Mouse (Mus musculus) embryonic facial prominence, embryonic 12.5 days (tissue): ENCODE measurements at regions not wholly inside any gene's neighbourhood (a gene's known extent, or its start where the extent isn't known, plus 50 kb on each side); places are given as distances from the start of the nearest gene placed in this dataset.
"Not testable (repeated sequence)": the region's sequence is repeated elsewhere in the genome, so short reads cannot be mapped to it uniquely, and the experiment has no call there.

Experiments used
- ATAC-seq: fragments of 200-750 bp; cut with Nextera tagmentation; 2 replicates; pipeline ENCODE4 v1.8.0; 2017; ENCODE audit not compliant: insufficient number of reproducible peaks, insufficient read depth, low FRiP score, low TSS enrichment
- H3K27ac ChIP-seq: fragments of 300-500 bp; sonication (generic); 2 replicates; pipeline ENCODE4 v1.5.1; 2016; ENCODE audit warnings: mild to moderate bottlenecking
- H3K27me3 ChIP-seq: fragments of 300-500 bp; sonication (generic); 2 replicates; pipeline ENCODE4 v1.6.1; 2016; ENCODE audit warnings: mild to moderate bottlenecking, moderate library complexity
- H3K36me3 ChIP-seq: fragments of 300-500 bp; sonication (generic); 2 replicates; pipeline ENCODE4 v1.6.1; 2016; ENCODE audit warnings: mild to moderate bottlenecking
- H3K4me1 ChIP-seq: fragments of 300-500 bp; sonication (generic); 2 replicates; pipeline ENCODE4 v1.6.1; 2016
- H3K4me2 ChIP-seq: fragments of 300-500 bp; sonication (generic); replicated peaks from 2 replicates; pipeline ENCODE4 v1.6.1; 2016; ENCODE audit warnings: mild to moderate bottlenecking, moderate library complexity
- H3K4me3 ChIP-seq: fragments of 300-500 bp; sonication (generic); 2 replicates; pipeline ENCODE4 v1.5.1; 2016; ENCODE audit warnings: mild to moderate bottlenecking
- H3K9ac ChIP-seq: fragments of 300-500 bp; sonication (generic); 2 replicates; pipeline ENCODE4 v1.6.1; 2016; ENCODE audit warnings: mild to moderate bottlenecking, moderate library complexity
- H3K9me3 ChIP-seq: fragments of 300-500 bp; sonication (generic); 2 replicates; pipeline ENCODE4 v1.6.1; 2016; ENCODE audit warnings: mild to moderate bottlenecking, moderate library complexity
- WGBS: fragments of 180-500 bp; shearing (Covaris S2); methylation state at CpG from one replicate; pipeline ENCODE4 v1.1.7; 2016; 5-methylcytosine and 5-hydroxymethylcytosine counted together

DNA sequence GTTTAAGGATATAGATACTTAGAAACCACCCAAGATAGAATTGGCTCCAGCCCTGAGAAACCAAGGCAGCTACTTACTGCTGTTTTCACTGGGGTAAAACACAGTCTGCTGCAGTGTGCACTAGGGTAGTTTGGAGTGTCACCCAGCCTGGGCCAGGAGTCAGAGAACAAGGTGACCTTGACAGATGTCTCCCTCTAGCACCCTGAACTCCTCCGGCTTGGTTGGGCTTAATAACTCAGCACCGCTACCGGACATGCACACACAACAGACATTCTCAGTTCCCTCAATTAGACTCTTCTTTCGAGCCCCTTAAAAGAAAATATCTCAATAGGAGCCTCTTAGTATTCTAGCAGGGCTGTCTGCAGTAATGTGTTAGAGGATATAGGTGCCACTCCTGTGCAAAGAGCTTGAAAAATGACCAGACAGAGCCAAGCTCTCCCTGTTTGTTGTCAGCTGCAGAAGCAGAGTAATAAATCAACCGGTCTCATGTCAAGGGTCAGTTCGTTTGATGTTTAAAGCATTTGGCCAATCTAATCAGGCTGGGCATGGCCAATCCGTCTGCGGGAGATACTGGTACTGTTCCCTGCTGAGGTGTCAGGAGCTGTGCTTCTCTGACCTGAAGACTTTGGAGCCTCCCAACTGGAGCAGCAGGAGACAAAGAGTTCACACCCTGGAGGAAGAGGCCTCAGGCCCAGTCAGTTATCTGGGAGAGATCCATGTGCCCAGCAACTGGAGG, 299.1 kb downstream of the Eipr1 start:
- no peak overlapping the region for H3K9ac ChIP-seq
- no peak overlapping the region for H3K4me2 ChIP-seq
- H3K4me3 ChIP-seq = no peak overlapping the region
- H3K4me1 ChIP-seq = peaks cover 14% of the 10 kb centered on the region
- H3K27ac ChIP-seq = no peak overlapping the region
- 51% methylated on average over 8 of the region's 8 CpGs for WGBS
- H3K27me3 ChIP-seq = no peaks in the 10 kb centered on the region
- no peak for ATAC-seq
- no peaks in the 10 kb centered on the region for H3K36me3 ChIP-seq
- H3K9me3 ChIP-seq = no peaks in the 10 kb centered on the region

DNA sequence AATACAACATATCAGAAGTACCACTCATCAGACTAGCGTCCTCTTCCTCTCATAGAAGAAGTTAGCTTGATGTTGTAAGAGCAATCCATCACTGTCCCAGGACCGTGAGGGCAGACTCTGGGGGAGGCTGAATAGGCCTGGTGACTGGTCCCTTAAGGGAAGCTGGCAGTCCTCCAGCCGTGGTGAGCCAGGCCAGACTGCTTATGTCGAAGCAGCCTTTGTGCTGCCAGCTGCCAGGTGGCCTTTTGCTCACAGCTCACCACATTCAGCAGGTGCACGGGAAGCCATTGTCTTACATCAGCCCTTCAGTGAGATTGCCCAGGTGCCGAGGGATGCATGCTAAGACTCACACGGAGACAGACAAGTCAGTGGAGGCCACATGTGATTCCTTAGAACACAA, 302.8 kb downstream of the Eipr1 start:
- 70% methylated on average over 7 of the region's 7 CpGs for WGBS
- ATAC-seq = no peak
- Histone ChIP-seq H3K27me3 (no peaks in the 10 kb centered on the region), H3K9ac (no peak overlapping the region), H3K4me1 (peaks cover 2% of the 10 kb centered on the region), H3K4me3 (no peak overlapping the region), H3K36me3 (no peaks in the 10 kb centered on the region), H3K4me2 (no peak overlapping the region), H3K27ac (no peak overlapping the region), H3K9me3 (no peaks in the 10 kb centered on the region)

DNA sequence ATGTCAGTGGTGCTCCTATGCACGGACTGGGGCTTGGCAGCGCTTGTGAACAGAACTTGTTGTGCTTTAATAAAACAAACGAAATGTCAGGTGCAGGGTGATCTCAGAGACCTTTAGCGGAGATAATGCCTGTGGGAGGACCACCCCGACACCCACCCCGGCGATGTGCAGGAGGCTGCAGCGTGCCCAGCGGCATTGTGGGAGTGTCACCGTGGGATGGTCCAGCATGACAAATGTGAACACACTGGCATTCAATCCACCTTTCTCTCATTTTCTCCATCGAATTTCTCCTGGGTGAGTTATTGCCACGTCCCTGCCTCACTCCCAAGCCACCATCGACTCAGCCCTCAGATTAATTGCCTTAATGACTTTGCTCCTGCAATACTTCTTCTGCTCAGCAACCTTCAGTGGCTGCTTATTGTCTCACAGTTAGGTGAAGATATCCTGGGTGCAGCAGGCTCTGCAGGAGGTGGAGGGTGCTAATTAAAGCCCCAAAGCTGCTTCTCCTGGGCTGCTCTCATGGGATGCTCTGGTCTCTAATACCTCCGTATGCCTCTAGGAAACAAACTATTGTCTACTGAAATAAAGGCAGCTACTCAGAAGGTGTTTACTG, 310.5 kb downstream of the Eipr1 start:
- H3K36me3 ChIP-seq = no peaks in the 10 kb centered on the region
- H3K4me2 ChIP-seq = no peak overlapping the region
- H3K4me3 ChIP-seq = no peak overlapping the region
- WGBS = 77% methylated on average over 14 of the region's 14 CpGs
- H3K9ac ChIP-seq = no peak overlapping the region
- no peaks in the 10 kb centered on the region for H3K27me3 ChIP-seq
- H3K27ac ChIP-seq = no peak overlapping the region
- no peak for ATAC-seq
- H3K4me1 ChIP-seq = no peaks in the 10 kb centered on the region
- H3K9me3 ChIP-seq = no peaks in the 10 kb centered on the region

DNA sequence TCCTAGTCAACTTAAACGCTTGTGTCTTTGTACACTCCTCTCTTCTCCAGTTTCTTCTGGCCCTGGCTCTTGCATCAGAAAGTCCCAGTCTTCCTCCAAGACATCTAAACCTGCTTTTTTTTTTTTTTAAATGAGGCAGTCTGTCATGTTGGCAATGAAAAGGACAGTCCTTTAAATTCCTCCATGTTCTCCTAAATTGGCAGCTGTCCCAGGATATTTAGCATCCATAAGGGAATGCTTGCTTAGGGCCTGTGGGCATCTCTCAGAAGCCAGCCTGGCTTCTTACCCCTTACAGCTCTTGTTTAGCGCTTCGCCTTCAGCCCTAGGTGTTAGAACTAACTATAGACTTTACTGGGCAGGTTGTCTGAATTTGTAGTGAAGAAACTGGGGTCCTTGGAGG, 311.2 kb downstream of the Eipr1 start:
- Histone ChIP-seq H3K36me3 (no peaks in the 10 kb centered on the region), H3K9ac (no peak overlapping the region), H3K27ac (no peak overlapping the region), H3K27me3 (no peaks in the 10 kb centered on the region), H3K4me2 (no peak overlapping the region), H3K4me1 (no peaks in the 10 kb centered on the region), H3K9me3 (no peaks in the 10 kb centered on the region), H3K4me3 (no peak overlapping the region)
- WGBS = 86% methylated on average over 3 of the region's 3 CpGs
- no peak for ATAC-seq

DNA sequence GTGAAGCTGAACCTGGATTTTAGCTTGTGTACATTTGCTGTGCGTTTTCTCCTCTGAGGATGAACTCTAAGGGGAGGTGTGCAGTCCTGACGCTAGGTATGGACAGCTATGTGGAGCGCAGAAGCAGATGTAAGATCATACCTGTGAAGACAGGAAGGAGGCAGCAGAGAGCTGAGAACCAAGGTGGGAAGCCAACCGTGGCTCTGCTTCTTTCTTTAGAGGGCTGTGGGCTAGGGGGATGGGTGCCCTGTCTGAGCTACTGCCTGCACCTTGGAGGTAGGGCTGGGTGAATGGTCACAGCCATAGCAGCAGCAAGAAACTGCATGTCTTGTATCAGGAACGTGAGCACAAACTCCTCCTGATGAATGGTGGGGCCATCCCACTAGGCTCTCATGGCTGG, 316.6 kb downstream of the Eipr1 start:
- Histone ChIP-seq H3K27ac (no peak overlapping the region), H3K4me3 (no peak overlapping the region), H3K9me3 (no peaks in the 10 kb centered on the region), H3K9ac (no peak overlapping the region), H3K36me3 (no peaks in the 10 kb centered on the region), H3K4me1 (no peaks in the 10 kb centered on the region), H3K4me2 (no peak overlapping the region), H3K27me3 (no peaks in the 10 kb centered on the region)
- 33% methylated on average over 5 of the region's 5 CpGs for WGBS
- no peak for ATAC-seq

DNA sequence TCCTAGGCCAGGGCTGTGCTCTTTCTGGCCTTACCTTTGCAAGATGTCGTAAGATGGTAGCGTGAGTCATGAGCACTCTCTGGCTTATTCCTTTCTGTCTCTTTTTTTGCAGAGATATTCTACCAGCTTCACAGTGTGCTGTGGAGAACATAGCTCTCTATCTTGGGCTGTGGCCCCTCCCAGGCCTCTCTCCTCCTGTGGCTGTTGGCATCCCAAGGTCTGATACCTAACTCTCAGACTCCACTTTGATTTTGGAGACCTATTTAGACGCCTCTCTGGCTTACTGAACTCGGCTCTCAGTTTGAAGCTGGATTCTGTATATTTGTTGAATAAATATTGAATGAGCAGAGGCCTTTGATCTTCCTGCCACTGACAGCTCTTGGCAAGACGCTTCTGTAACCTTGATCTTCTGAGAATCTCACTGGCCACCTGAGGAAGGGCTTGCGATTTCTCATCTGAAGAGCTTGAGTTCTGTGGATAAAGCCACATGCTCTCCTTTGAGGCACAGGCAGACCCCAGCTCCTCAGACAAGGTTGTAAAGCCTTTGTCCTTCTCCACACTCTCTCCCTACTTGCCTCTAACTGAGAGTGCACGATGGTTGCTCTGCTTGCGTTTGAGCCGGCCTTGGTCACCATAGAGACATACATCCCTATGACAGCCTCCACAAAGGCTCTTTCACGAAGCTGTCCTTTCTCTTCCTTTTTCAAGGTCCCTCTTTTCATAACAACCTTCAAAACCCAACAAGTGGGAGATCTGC, 323.7 kb downstream of the Eipr1 start:
- Histone ChIP-seq H3K27me3 (no peaks in the 10 kb centered on the region), H3K4me1 (no peaks in the 10 kb centered on the region), H3K4me2 (no peak overlapping the region), H3K36me3 (no peaks in the 10 kb centered on the region), H3K9me3 (no peaks in the 10 kb centered on the region), H3K9ac (no peak overlapping the region), H3K4me3 (no peak overlapping the region), H3K27ac (no peak overlapping the region)
- WGBS = 69% methylated on average over 10 of the region's 10 CpGs
- ATAC-seq = no peak

DNA sequence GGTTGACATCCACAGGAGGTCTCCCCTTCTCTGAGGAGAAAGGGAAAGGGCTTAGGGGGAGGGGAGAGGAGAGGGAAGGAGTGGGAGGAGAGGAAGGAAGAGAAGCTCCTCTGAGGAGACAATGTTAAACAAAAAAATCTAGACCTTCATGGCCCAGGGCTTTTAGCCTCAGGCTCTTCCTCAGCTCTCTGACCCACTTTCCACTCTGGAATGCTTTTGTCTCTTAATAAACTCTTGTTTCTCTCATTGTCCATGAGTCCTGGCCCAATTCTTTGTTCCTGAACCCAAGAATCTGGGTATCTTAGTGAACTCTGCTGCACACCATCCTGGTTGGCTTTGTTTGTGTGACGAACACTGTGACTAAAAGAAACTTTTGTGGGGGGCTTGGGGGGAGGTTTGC, 325.0 kb downstream of the Eipr1 start:
- no peaks in the 10 kb centered on the region for H3K9me3 ChIP-seq
- no peak overlapping the region for H3K27ac ChIP-seq
- H3K4me2 ChIP-seq = no peak overlapping the region
- H3K9ac ChIP-seq = no peak overlapping the region
- no peaks in the 10 kb centered on the region for H3K27me3 ChIP-seq
- no peak for ATAC-seq
- H3K36me3 ChIP-seq = no peaks in the 10 kb centered on the region
- 64% methylated on average over 1 of the region's 1 CpGs for WGBS
- no peaks in the 10 kb centered on the region for H3K4me1 ChIP-seq
- no peak overlapping the region for H3K4me3 ChIP-seq

DNA sequence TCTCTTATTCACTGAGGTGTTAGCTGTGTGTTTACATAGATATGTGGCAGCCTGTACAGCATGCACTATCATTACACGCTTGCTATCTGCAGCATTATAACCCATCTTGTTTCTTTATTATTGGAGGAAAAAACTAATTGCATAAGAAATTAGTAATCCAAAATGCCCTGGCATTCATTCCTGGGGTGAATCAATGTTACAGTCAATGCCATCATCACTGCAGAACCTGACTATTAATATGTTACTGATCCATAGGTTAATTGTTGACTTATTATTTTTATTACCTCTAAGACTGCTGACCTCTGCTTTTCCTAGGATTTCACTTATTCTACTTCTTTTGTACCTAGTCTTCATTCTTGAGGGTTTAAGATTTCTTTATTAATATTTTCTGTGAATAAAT, 327.4 kb downstream of the Eipr1 start:
- 86% methylated on average over 1 of the region's 1 CpGs for WGBS
- ATAC-seq = no peak
- H3K9me3 ChIP-seq = no peaks in the 10 kb centered on the region

DNA sequence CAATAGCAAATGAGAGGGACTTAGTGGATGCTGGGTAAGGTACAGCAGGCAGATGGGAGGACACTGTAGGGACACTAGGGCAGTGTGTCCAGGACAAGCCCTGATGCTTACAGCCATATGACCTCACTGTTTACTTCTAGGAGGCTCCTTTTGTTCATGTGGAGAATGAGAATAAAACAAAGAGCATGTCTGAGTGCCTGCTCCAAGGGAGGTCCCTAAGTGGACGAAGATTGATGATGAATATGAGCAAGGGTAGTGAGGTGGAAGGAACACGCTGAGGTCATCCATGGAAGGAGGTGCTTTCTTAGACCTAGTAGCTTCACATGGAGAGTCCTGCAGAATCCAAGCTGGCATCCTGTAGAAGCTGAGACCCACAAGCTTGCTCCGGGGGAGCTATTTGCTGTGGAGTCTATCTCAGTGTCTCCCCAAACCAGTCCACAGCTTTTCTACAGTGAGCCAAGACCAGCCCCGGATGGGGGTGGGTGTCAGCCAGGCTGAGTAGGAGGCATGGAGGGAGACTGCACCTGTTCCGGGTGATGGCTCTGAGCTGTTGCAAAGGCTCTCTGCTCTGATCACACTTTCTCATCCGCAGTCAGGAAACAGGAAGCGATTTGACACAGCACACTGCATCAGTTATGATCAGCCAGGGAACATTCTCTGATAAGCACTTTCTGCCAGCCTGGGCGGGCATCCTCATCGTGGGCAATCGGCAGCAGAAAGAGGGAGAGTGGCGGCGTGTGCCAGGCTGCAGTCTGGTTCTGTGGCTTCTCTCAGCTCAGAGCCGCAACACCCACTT, 332.0 kb downstream of the Eipr1 start:
- Histone ChIP-seq H3K4me3 (no peak overlapping the region), H3K36me3 (no peaks in the 10 kb centered on the region), H3K9me3 (no peaks in the 10 kb centered on the region), H3K9ac (no peak overlapping the region), H3K27ac (no peak overlapping the region), H3K4me1 (no peaks in the 10 kb centered on the region), H3K27me3 (no peaks in the 10 kb centered on the region), H3K4me2 (no peak overlapping the region)
- 73% methylated on average over 13 of the region's 13 CpGs for WGBS
- ATAC-seq = 0 out of 2 replicates have a peak, but pooled peaks have one; percentile 15

More for the DNA sequence above, 327.4 kb downstream of the Eipr1 start:
- Histone ChIP-seq H3K9ac (no peak overlapping the region), H3K4me3 (no peak overlapping the region), H3K4me2 (no peak overlapping the region), H3K27ac (no peak overlapping the region), H3K36me3 (no peaks in the 10 kb centered on the region), H3K4me1 (no peaks in the 10 kb centered on the region), H3K27me3 (no peaks in the 10 kb centered on the region)

DNA sequence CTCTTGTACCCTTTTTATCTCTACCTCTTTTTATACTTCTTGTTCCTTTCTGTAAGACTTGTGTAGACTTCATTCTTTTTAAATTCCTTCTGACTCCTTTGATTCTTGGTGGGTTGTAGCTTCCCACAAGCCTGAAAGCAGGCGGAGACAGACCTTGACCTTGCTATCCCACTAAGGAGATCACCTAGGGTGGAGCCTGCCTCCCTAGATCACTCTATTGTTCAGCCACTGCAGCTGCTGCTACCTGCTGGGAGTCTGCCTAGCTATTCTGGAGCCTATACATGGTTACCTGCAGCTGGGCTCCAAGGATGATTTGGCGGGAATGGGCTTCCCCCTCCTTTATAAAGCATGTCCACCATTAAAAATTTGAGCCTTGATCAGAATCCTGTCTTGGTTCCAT, 335.6 kb downstream of the Eipr1 start:
- ATAC-seq, H3K36me3 ChIP-seq, H3K9me3 ChIP-seq, H3K4me3 ChIP-seq, H3K4me1 ChIP-seq, H3K9ac ChIP-seq, H3K4me2 ChIP-seq, H3K27ac ChIP-seq, H3K27me3 ChIP-seq: not testable (repeated sequence)
- WGBS = 57% methylated on average over 2 of the region's 2 CpGs

DNA sequence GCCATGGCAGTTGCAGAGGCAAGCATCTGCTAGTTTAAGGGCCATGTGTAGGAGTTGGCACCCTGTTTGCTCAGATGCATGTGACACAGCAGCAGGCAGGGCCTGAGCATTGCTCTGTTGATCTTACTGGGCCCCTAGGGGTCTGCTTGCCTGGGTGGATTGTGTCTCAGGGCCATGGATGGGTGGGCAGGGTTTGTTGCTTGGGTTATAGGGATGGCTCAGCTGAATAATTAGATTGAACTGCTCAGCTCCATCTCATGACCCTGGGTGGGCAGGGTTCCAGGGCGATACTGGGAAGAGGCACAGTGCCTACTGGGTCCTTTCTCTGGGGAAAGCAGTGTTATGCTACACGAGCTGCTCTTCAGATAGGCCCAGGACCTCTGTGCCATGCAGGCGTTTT, 338.0 kb downstream of the Eipr1 start:
- Histone ChIP-seq H3K4me2 (no peak overlapping the region), H3K9ac (no peak overlapping the region), H3K4me3 (no peak overlapping the region), H3K4me1 (no peaks in the 10 kb centered on the region), H3K36me3 (no peaks in the 10 kb centered on the region), H3K27me3 (no peaks in the 10 kb centered on the region), H3K9me3 (no peaks in the 10 kb centered on the region), H3K27ac (no peak overlapping the region)
- WGBS = 69% methylated on average over 3 of the region's 3 CpGs
- ATAC-seq = no peak
